ENCODE assay signal across 28 mouse cellular contexts in genomic region chr1:171039880-171040279, GRCm38 (mm10). TPM values are rescaled to one million over a fixed set of nuclear protein-coding genes. Genes with fewer than 3 reads are reported as not detected.
DNase-seq lines count a peak whose midpoint lies in the region; ATAC-seq and TF ChIP-seq lines count a peak whose summit lies in the region.
"Had no signal": no experiment of that assay in that cellular context is flagged by ENCODE, and none has a peak within 500 bp of the region (broad histone marks: within the 10 kb centered on the region; RNA-seq: fewer than 3 reads in every experiment).

No protein-coding gene starts in this region.

- no peaks in the 10 kb centered on the region for H3K9me3 ChIP-seq in lung, embryonic 14.5 days (ENCODE audit: low read depth, low read length)
- H3K9me3 ChIP-seq in CH12.LX (replicated peaks; ENCODE audit: low read length): no peaks in the 10 kb centered on the region
- no peaks in the 10 kb centered on the region for H3K9me3 ChIP-seq in midbrain, embryonic 16.5 days (replicated peaks; ENCODE audit: control insufficient read depth, low read length, poor library complexity, severe bottlenecking)
- H3K9me3 ChIP-seq: embryonic facial prominence, embryonic 13.5 days; embryonic facial prominence, embryonic 15.5 days; forebrain, embryonic 10.5 days; forebrain, embryonic 12.5 days had no signal

- 75% methylated on average over 7 of the region's 7 CpGs for WGBS in lung, embryonic 14.5 days
- WGBS in midbrain, embryonic 16.5 days: 92% methylated on average over 7 of the region's 7 CpGs

- no peak overlapping the region for H3K4me3 ChIP-seq in lung, embryonic 14.5 days (ENCODE audit: low read depth, low read length)
- H3K4me3 ChIP-seq in CH12.LX (replicated peaks in 1 of 3; ENCODE audit: low read depth in 2 of 3, low read length in 2 of 3, poor library complexity in 1 of 3): no peak overlapping the region
- no peak overlapping the region for H3K4me3 ChIP-seq in midbrain, embryonic 16.5 days (ENCODE audit: low read depth, low read length)
- H3K4me3 ChIP-seq: embryonic facial prominence, embryonic 13.5 days; embryonic facial prominence, embryonic 15.5 days; forebrain, embryonic 10.5 days; forebrain, embryonic 12.5 days had no signal

- TF ChIP-seq RAD21 in CH12.LX (IDR thresholded peaks at IDR 0.05; ENCODE audit: low read depth, low read length): no peak

- TF ChIP-seq POLR2A in CH12.LX (IDR thresholded peaks at IDR 0.05; ENCODE audit: low read depth, low read length): no peak

- H3K27ac ChIP-seq in lung, embryonic 14.5 days (ENCODE audit: low read depth): no peak overlapping the region
- no peak overlapping the region for H3K27ac ChIP-seq in CH12.LX (ENCODE audit: insufficient read depth, low read depth)
- no peak overlapping the region for H3K27ac ChIP-seq in midbrain, embryonic 16.5 days (ENCODE audit: low read length)
- H3K27ac ChIP-seq: embryonic facial prominence, embryonic 13.5 days; embryonic facial prominence, embryonic 15.5 days; forebrain, embryonic 10.5 days; forebrain, embryonic 12.5 days had no signal

- no peaks in the 10 kb centered on the region; the same call in 1 of the 2 replicates for H3K27me3 ChIP-seq in lung, embryonic 14.5 days (ENCODE audit: insufficient read depth, low read length)
- peaks cover 6% of the 10 kb centered on the region for H3K27me3 ChIP-seq in CH12.LX (replicated peaks)
- H3K27me3 ChIP-seq in midbrain, embryonic 16.5 days (ENCODE audit: control insufficient read depth, insufficient read depth, low read depth, low read length): no peaks in the 10 kb centered on the region
- H3K27me3 ChIP-seq: Patski had no signal

- no peak overlapping the region for H3K9ac ChIP-seq in lung, embryonic 14.5 days
- no peak overlapping the region for H3K9ac ChIP-seq in CH12.LX (ENCODE audit: insufficient read depth, low read depth)
- no peak overlapping the region for H3K9ac ChIP-seq in midbrain, embryonic 16.5 days (ENCODE audit: low read depth, low read length)
- H3K9ac ChIP-seq: embryonic facial prominence, embryonic 13.5 days; embryonic facial prominence, embryonic 15.5 days; forebrain, embryonic 12.5 days had no signal

- dilution Hi-C loops in CH12.LX (cut with MboI; ENCODE audit: extremely low pct_ligation_motif_present, extremely low pct_unique_long_range_greater_than_20kb, low sequenced_read_pairs): no loop called here

- TF ChIP-seq CTCF in lung, embryonic 14.5 days (IDR thresholded peaks at IDR 0.05; ENCODE audit: low read depth): no peak
- TF ChIP-seq CTCF in CH12.LX (conservative IDR thresholded peaks at IDR 0.05 in 1 of 2, IDR thresholded peaks at IDR 0.05 in 1 of 2; ENCODE audit: low read depth in 2 of 2, low read length in 2 of 2): no peak

- no peaks in the 10 kb centered on the region for H3K79me2 ChIP-seq in CH12.LX (replicated peaks; ENCODE audit: control insufficient read depth, extremely low read depth, insufficient read depth, poor library complexity, severe bottlenecking)

- no peak for TF ChIP-seq EP300 in CH12.LX (IDR thresholded peaks at IDR 0.05; ENCODE audit: low read length)

- in situ Hi-C loops in CH12.LX (cut with MboI; ENCODE audit: low pct_ligation_motif_present, low pct_unique_long_range_greater_than_20kb, low sequenced_read_pairs): loop anchor here (5.0 kb wide), 1 partner anchor 62 kb away; no protein-coding TSS in a partner anchor

- no peaks in the 10 kb centered on the region for H3K36me3 ChIP-seq in lung, embryonic 14.5 days (ENCODE audit: insufficient read depth)
- no peaks in the 10 kb centered on the region for H3K36me3 ChIP-seq in CH12.LX (replicated peaks in 1 of 2; ENCODE audit: control insufficient read depth in 1 of 2, insufficient read depth in 1 of 2, low read length in 1 of 2)
- H3K36me3 ChIP-seq in midbrain, embryonic 16.5 days (ENCODE audit: control insufficient read depth, insufficient read depth, low read length): no peaks in the 10 kb centered on the region
- H3K36me3 ChIP-seq: embryonic facial prominence, embryonic 13.5 days; embryonic facial prominence, embryonic 15.5 days; forebrain, embryonic 10.5 days; forebrain, embryonic 12.5 days had no signal

- no peaks in the 10 kb centered on the region for H3K4me1 ChIP-seq in lung, embryonic 14.5 days (ENCODE audit: insufficient read depth)
- peaks cover 0 to 12% of the 10 kb centered on the region in 2 experiments; a peak in 2 of 4 replicates for H3K4me1 ChIP-seq in CH12.LX (ENCODE audit: control insufficient read depth in 1 of 2, insufficient read depth in 2 of 2)
- peaks cover 5% of the 10 kb centered on the region for H3K4me1 ChIP-seq in midbrain, embryonic 16.5 days (ENCODE audit: control insufficient read depth, insufficient read depth, low read length)

- DNase-seq in lung, embryonic 14.5 days: peak; percentile 30
- no peak for DNase-seq in lung, postnatal 36 days
- peak; percentile 30 for DNase-seq in 3T3-L1 (ENCODE audit: low read depth, low spot score)
- no peak for DNase-seq in CH12.LX (ENCODE audit: extremely low read depth)
- DNase-seq in brain, adult 2 months (ENCODE audit: low read depth, low spot score): peak; percentile 35
- DNase-seq in thymus, adult 18-20 months: no peak
- DNase-seq: adrenal gland, adult 8-10 months; adrenal gland, postnatal 14 days; adrenal gland, postnatal 36 days; B cell, adult 2 months; cerebellum, adult 11 months; cerebellum, adult 8-10 months; cerebellum, adult 9-11 months; cerebellum, postnatal 14 days; cerebellum, postnatal 36 days; embryo, embryonic 11 days had no signal

- no peak for ATAC-seq in lung, embryonic 14.5 days (ENCODE audit: insufficient read depth)
- no peak for ATAC-seq in midbrain, embryonic 16.5 days
- ATAC-seq: activated CD4-positive, CD25-positive, alpha-beta regulatory T cell, adult 4 months; CD4-positive, CD25-positive, alpha-beta regulatory T cell, adult 4 months; forebrain, embryonic 14.5 days; forebrain, embryonic 16.5 days; Patski had no signal

- H3K4me2 ChIP-seq in lung, embryonic 14.5 days: no peak overlapping the region
- no peak overlapping the region for H3K4me2 ChIP-seq in CH12.LX (ENCODE audit: insufficient read depth, low read depth, poor library complexity, severe bottlenecking)
- no peak overlapping the region for H3K4me2 ChIP-seq in midbrain, embryonic 16.5 days (ENCODE audit: low read length)
- H3K4me2 ChIP-seq: embryonic facial prominence, embryonic 15.5 days; forebrain, embryonic 12.5 days had no signal

TF ChIP-seq in CH12.LX, 34 proteins besides CTCF, POLR2A, EP300 and RAD21:
- TF ChIP-seq JUND (conservative IDR thresholded peaks at IDR 0.05; ENCODE audit: low read depth, low read length) (no peak), ZNF384 (IDR thresholded peaks at IDR 0.05; ENCODE audit: low read depth, low read length) (0 out of 2 replicates have a peak, but pooled peaks have one; percentile 8), MAX (IDR thresholded peaks at IDR 0.05; ENCODE audit: low read length) (no peak)
TF ChIP-seq in CH12.LX: peak in this region for 1.

RNA-seq across cellular contexts. Expression of gene Fcgr4, which starts 21.2 kb away (rescaled TPM):
- polyA plus RNA-seq in lung, embryonic 14.5 days (2014; fragmentation: Nextera tagmentation; extraction: Ambion mirVana): 0.35 and 0.47 TPM in 2 replicates
- total RNA-seq in CH12.LX (2012; rRNA removed): 48.4 and 56.8 TPM in 2 replicates
- total RNA-seq in CH12.LX (2014; rRNA removed): 41.8 and 50.2 TPM in 2 replicates
- polyA plus RNA-seq in CH12.LX (2012; ENCODE audit: insufficient read length, low read depth): 46.7 and 52.8 TPM in 2 replicates
- polyA plus RNA-seq in midbrain, embryonic 16.5 days (2015; fragmentation: Nextera tagmentation; extraction: Ambion mirVana): 0.14 and 0.16 TPM in 2 replicates
- total RNA-seq: MEL had no signal
- polyA plus RNA-seq: erythroblast, embryonic 14.5 days had no signal

RNA-seq across cellular contexts. Expression of gene Fcgr3, which starts 24.9 kb away (rescaled TPM):
- polyA plus RNA-seq in lung, embryonic 14.5 days (2014; fragmentation: Nextera tagmentation; extraction: Ambion mirVana): 10.8 and 14.3 TPM in 2 replicates
- total RNA-seq in CH12.LX (2012; rRNA removed) (4.3 and 8.5 TPM in 2 replicates), CH12.LX (2014; rRNA removed) (6.1 and 6.3 TPM in 2 replicates)
- 2.6 and 3.7 TPM in 2 replicates for polyA plus RNA-seq in CH12.LX (2012; ENCODE audit: insufficient read length, low read depth)
- 6.8 and 9.0 TPM in 2 replicates for polyA plus RNA-seq in midbrain, embryonic 16.5 days (2015; fragmentation: Nextera tagmentation; extraction: Ambion mirVana)
- polyA plus RNA-seq: CD4-positive, CD25-positive, alpha-beta regulatory T cell, adult 4 months; erythroblast, embryonic 14.5 days had no signal

Comparison
In these comparisons a context has a peak if more than half of its experiments do, and no peak if none do; other contexts are left out.
1. DNase-seq: peak in lung, embryonic 14.5 days (single experiment), 3T3-L1 (single experiment) and brain, adult 2 months (single experiment); none in lung, postnatal 36 days (single experiment), CH12.LX (single experiment) and thymus, adult 18-20 months (0 of 2).
2. RNA of gene Fcgr4, which starts 21.2 kb away (polyA plus RNA-seq): 46.7 to 52.8 TPM in CH12.LX; 0.35 to 0.47 TPM in lung, embryonic 14.5 days and 0.14 to 0.16 TPM in midbrain, embryonic 16.5 days; every median in the first group is over 10 times any median in the second.